Mouse (Mus musculus): ENCODE measurements around the gene Fam189a1. TPM values are rescaled to one million over a fixed set of nuclear protein-coding genes. Genes with fewer than 3 reads are reported as not detected.

Gene Fam189a1
- total and polyA plus RNA-seq, 3 experiments: 0.10 TPM; not detected in 2

GRCm38 (mm10) chr7:64791145-64791544 lies 365.2 kb downstream of the Fam189a1 start:
- in situ Hi-C loops (cut with MboI; ENCODE audit: low pct_ligation_motif_present, low pct_unique_long_range_greater_than_20kb, low sequenced_read_pairs) (no loop called here), dilution Hi-C loops (cut with MboI; ENCODE audit: extremely low pct_ligation_motif_present, extremely low pct_unique_long_range_greater_than_20kb, low sequenced_read_pairs) (no loop called here)
- TF ChIP-seq BHLHE40 (IDR thresholded peaks at IDR 0.05; ENCODE audit: low read depth, low read length) (no peak), ZNF384 (IDR thresholded peaks at IDR 0.05; ENCODE audit: low read depth, low read length) (no peak), SMC3 (IDR thresholded peaks at IDR 0.05; ENCODE audit: low read depth, low read length) (no peak), MAX (IDR thresholded peaks at IDR 0.05; ENCODE audit: low read length) (no peak), USF1 (IDR thresholded peaks at IDR 0.05; ENCODE audit: low read depth, low read length) (no peak)
- no peak for DNase-seq (ENCODE audit: extremely low read depth)
- Histone ChIP-seq H3K4me1 (ENCODE audit: control insufficient read depth in 1 of 2, insufficient read depth in 2 of 2) (no peaks in the 10 kb centered on the region), H3K9me3 (replicated peaks; ENCODE audit: low read length) (no peaks in the 10 kb centered on the region), H3K9ac (ENCODE audit: insufficient read depth, low read depth) (no peak overlapping the region), H3K27ac (ENCODE audit: insufficient read depth, low read depth) (no peak overlapping the region), H3K27me3 (replicated peaks) (peaks cover 1% of the 10 kb centered on the region), H3K4me2 (ENCODE audit: insufficient read depth, low read depth, poor library complexity, severe bottlenecking) (no peak overlapping the region), H3K36me3 (replicated peaks in 1 of 2; ENCODE audit: control insufficient read depth in 1 of 2, insufficient read depth in 1 of 2, low read length in 1 of 2) (no peaks in the 10 kb centered on the region), H3K79me2 (replicated peaks; ENCODE audit: control insufficient read depth, extremely low read depth, insufficient read depth, poor library complexity, severe bottlenecking) (no peaks in the 10 kb centered on the region), H3K4me3 (replicated peaks in 1 of 3; ENCODE audit: low read depth in 2 of 3, low read length in 2 of 3, poor library complexity in 1 of 3) (no peak overlapping the region)

GRCm38 (mm10) chr7:64785040-64785439 lies 371.3 kb downstream of the Fam189a1 start:
- no peak for TF ChIP-seq CTCF (conservative IDR thresholded peaks at IDR 0.05 in 1 of 2, IDR thresholded peaks at IDR 0.05 in 1 of 2; ENCODE audit: low read depth in 2 of 2, low read length in 2 of 2)
- no peak for TF ChIP-seq JUND (conservative IDR thresholded peaks at IDR 0.05; ENCODE audit: low read depth, low read length)
- no peak for TF ChIP-seq USF1 (IDR thresholded peaks at IDR 0.05; ENCODE audit: low read depth, low read length)
- no peak for TF ChIP-seq NELFE (IDR thresholded peaks at IDR 0.05; ENCODE audit: low read depth, low read length)
- TF ChIP-seq MAX (IDR thresholded peaks at IDR 0.05; ENCODE audit: low read length): no peak
- no peak for TF ChIP-seq MAZ (IDR thresholded peaks at IDR 0.05; ENCODE audit: low read depth, low read length)
- no peak for TF ChIP-seq BHLHE40 (IDR thresholded peaks at IDR 0.05; ENCODE audit: low read depth, low read length)
- no peak for TF ChIP-seq PAX5 (IDR thresholded peaks at IDR 0.05; ENCODE audit: low read length)
- no peak for TF ChIP-seq ZMIZ1 (IDR thresholded peaks at IDR 0.05; ENCODE audit: low read depth, low read length)
- no peak for TF ChIP-seq SMC3 (IDR thresholded peaks at IDR 0.05; ENCODE audit: low read depth, low read length)
- TF ChIP-seq ZKSCAN1 (IDR thresholded peaks at IDR 0.05; ENCODE audit: borderline replicate concordance, low read depth, low read length): no peak
- TF ChIP-seq HCFC1 (IDR thresholded peaks at IDR 0.05; ENCODE audit: low read depth, low read length): no peak
- dilution Hi-C loops (cut with MboI; ENCODE audit: extremely low pct_ligation_motif_present, extremely low pct_unique_long_range_greater_than_20kb, low sequenced_read_pairs): no loop called here
- DNase-seq (ENCODE audit: extremely low read depth): no peak

GRCm38 (mm10) chr7:64779501-64779900 lies 376.9 kb downstream of the Fam189a1 start:
- H3K9me3 ChIP-seq (replicated peaks; ENCODE audit: low read length): no peaks in the 10 kb centered on the region
- dilution Hi-C loops (cut with MboI; ENCODE audit: extremely low pct_ligation_motif_present, extremely low pct_unique_long_range_greater_than_20kb, low sequenced_read_pairs): no loop called here

More at GRCm38 (mm10) chr7:64785040-64785439, 371.3 kb downstream of the Fam189a1 start:
- Histone ChIP-seq H3K79me2 (replicated peaks; ENCODE audit: control insufficient read depth, extremely low read depth, insufficient read depth, poor library complexity, severe bottlenecking) (no peaks in the 10 kb centered on the region), H3K27ac (ENCODE audit: insufficient read depth, low read depth) (no peak overlapping the region), H3K4me2 (ENCODE audit: insufficient read depth, low read depth, poor library complexity, severe bottlenecking) (no peak overlapping the region), H3K9me3 (replicated peaks; ENCODE audit: low read length) (no peaks in the 10 kb centered on the region), H3K9ac (ENCODE audit: insufficient read depth, low read depth) (no peak overlapping the region), H3K4me3 (replicated peaks in 1 of 3; ENCODE audit: low read depth in 2 of 3, low read length in 2 of 3, poor library complexity in 1 of 3) (no peak overlapping the region), H3K4me1 (ENCODE audit: control insufficient read depth in 1 of 2, insufficient read depth in 2 of 2) (no peaks in the 10 kb centered on the region), H3K27me3 (replicated peaks) (peaks cover 1% of the 10 kb centered on the region), H3K36me3 (replicated peaks in 1 of 2; ENCODE audit: control insufficient read depth in 1 of 2, insufficient read depth in 1 of 2, low read length in 1 of 2) (no peaks in the 10 kb centered on the region)
- in situ Hi-C loops (cut with MboI; ENCODE audit: low pct_ligation_motif_present, low pct_unique_long_range_greater_than_20kb, low sequenced_read_pairs): no loop called here

More at GRCm38 (mm10) chr7:64779501-64779900, 376.9 kb downstream of the Fam189a1 start:
- no peak for DNase-seq (ENCODE audit: extremely low read depth)
- H3K4me3 ChIP-seq (replicated peaks in 1 of 3; ENCODE audit: low read depth in 2 of 3, low read length in 2 of 3, poor library complexity in 1 of 3): no peak overlapping the region
- H3K79me2 ChIP-seq (replicated peaks; ENCODE audit: control insufficient read depth, extremely low read depth, insufficient read depth, poor library complexity, severe bottlenecking): no peaks in the 10 kb centered on the region
- no peak overlapping the region for H3K4me2 ChIP-seq (ENCODE audit: insufficient read depth, low read depth, poor library complexity, severe bottlenecking)
- no peak overlapping the region for H3K9ac ChIP-seq (ENCODE audit: insufficient read depth, low read depth)
- peaks cover 0 to 2% of the 10 kb centered on the region in 2 experiments; a peak in 1 of 4 replicates for H3K4me1 ChIP-seq (ENCODE audit: control insufficient read depth in 1 of 2, insufficient read depth in 2 of 2)
- TF ChIP-seq ZNF384 (IDR thresholded peaks at IDR 0.05; ENCODE audit: low read depth, low read length) (no peak), RCOR1 (conservative IDR thresholded peaks at IDR 0.05; ENCODE audit: low read depth, low read length) (no peak), ZKSCAN1 (IDR thresholded peaks at IDR 0.05; ENCODE audit: borderline replicate concordance, low read depth, low read length) (no peak)
- in situ Hi-C loops (cut with MboI; ENCODE audit: low pct_ligation_motif_present, low pct_unique_long_range_greater_than_20kb, low sequenced_read_pairs): no loop called here
- H3K27ac ChIP-seq (ENCODE audit: insufficient read depth, low read depth): no peak overlapping the region
- H3K27me3 ChIP-seq (replicated peaks): no peaks in the 10 kb centered on the region
- no peaks in the 10 kb centered on the region for H3K36me3 ChIP-seq (replicated peaks in 1 of 2; ENCODE audit: control insufficient read depth in 1 of 2, insufficient read depth in 1 of 2, low read length in 1 of 2)
